Mouse (Mus musculus) ES-Bruce4 (cell line): ENCODE results near the gene Fam229a. TPM values are rescaled to one million over a fixed set of nuclear protein-coding genes. Genes with fewer than 3 reads are reported as not detected.

Experiments
- H3K27ac ChIP-seq: 2 replicates; pipeline ENCODE4 v1.5.1; 2012; ENCODE audit warnings: low read length, inconsistent platforms; ENCODE audit not compliant: insufficient read depth
- H3K27me3 ChIP-seq: 2 replicates; pipeline ENCODE4 v1.6.1; 2012; ENCODE audit warnings: mild to moderate bottlenecking, low read length, inconsistent platforms; ENCODE audit not compliant: control insufficient read depth, poor library complexity, insufficient read depth, severe bottlenecking
- H3K36me3 ChIP-seq: 2 replicates; pipeline ENCODE4 v1.6.1; 2012; ENCODE audit warnings: inconsistent platforms, mild to moderate bottlenecking, low read length, moderate library complexity; ENCODE audit not compliant: control insufficient read depth, poor library complexity, insufficient read depth, severe bottlenecking
- H3K4me1 ChIP-seq: one replicate; pipeline ENCODE4 v1.8.1; 2011; ENCODE audit warnings: low read length; ENCODE audit not compliant: control insufficient read depth, insufficient read depth
- H3K4me3 ChIP-seq: 2 replicates; pipeline ENCODE4 v1.5.1; 2011; ENCODE audit warnings: low read depth, mild to moderate bottlenecking, low read length
- H3K9ac ChIP-seq: 2 replicates; pipeline ENCODE4 v1.6.1; 2012; ENCODE audit warnings: low read depth, mild to moderate bottlenecking, inconsistent platforms; ENCODE audit not compliant: poor library complexity, severe bottlenecking
- H3K9me3 ChIP-seq: replicated peaks from 2 replicates; pipeline ENCODE4 v1.6.1; 2012; ENCODE audit warnings: mild to moderate bottlenecking, low read length, inconsistent platforms; ENCODE audit not compliant: control insufficient read depth, poor library complexity, insufficient read depth, severe bottlenecking
- CTCF ChIP-seq: IDR thresholded peaks from one replicate; pipeline ENCODE4 v1.8.1; 2011; ENCODE audit warnings: low read depth, low read length
- EP300 ChIP-seq: IDR thresholded peaks from 2 replicates; pipeline ENCODE4 v1.6.1; 2011; ENCODE audit warnings: low read depth, low read length; ENCODE audit not compliant: insufficient read depth
- POLR2A ChIP-seq: IDR thresholded peaks from one replicate; pipeline ENCODE4 v1.8.1; 2011; ENCODE audit warnings: low read length; ENCODE audit not compliant: insufficient read depth
- polyA plus RNA-seq: library from polyadenylated mRNA; stranded (reverse); fragments of >200 nt; gene quantifications from 2 replicates; pipeline ENCODE4 v1.2.4, GENCODE M21; 2011; ENCODE audit warnings: low read depth; ENCODE audit not compliant: missing spikeins, insufficient read depth, insufficient read length

Fam229a gene
- polyA plus RNA-seq, result not detected in 2 replicates

DNA sequence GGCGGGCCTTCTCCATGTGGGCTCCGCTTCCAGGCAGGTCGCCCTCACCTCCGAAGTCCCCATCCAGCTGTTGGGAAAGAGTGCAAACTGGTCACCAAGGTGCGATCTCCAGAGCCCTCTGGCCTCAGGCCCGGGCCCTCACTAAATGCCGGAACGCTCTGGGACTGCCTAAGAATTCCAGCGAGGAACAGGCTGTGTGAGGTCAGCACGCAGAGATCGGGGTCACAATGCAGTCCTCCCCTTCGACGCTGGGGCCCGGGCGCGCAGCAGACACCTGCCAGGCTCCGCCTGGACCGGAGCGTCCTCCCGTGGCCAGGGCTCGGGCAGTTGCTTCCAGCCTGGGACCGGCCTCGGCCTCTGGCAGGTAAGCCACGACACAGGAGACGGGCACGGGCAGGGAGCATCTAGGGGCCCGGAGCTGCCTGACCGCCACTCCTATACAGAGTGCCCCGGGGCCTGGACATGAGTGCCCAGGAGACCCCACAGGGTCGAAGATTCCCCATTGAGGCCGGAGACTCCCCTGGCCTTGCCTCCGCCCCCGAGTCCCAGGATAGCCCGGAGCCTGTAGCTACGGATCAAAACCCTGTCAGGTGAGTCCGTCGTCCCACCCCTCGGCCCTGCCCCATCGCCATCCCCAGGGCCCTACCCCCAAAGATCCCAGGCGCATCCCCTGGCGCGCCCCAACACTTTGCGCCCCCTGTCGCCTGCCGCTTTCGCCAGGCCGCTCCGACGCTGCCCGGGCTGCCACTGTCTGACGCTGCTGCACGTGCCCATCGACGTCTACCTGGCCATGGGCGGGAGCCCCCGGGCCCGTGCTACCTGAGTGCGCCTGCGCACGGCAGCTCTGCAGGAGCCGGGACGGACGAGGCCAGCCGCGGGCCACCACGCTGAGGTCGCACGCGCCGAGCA, at the start of gene Fam229a, which contains the start of gene Tssk3:
Gene Fam229a (plus strand): TSS at position 219 of the 909 bp plus-strand sequence.
Gene Tssk3 (minus strand): TSS at position 51 of the 909 bp plus-strand sequence.
- no peak within 1 kb of the TSS for H3K27ac ChIP-seq
- H3K9ac ChIP-seq, result peak within 1 kb of the TSS; percentile 27
- peak within 1 kb of the TSS; percentile 27 for H3K4me3 ChIP-seq
- no peaks in the 10 kb centered on the region for H3K27me3 ChIP-seq
- no peak for TF ChIP-seq EP300
- peaks cover 11% of the 10 kb centered on the region for H3K36me3 ChIP-seq
- H3K9me3 ChIP-seq, result no peaks in the 10 kb centered on the region
- H3K4me1 ChIP-seq, result peaks cover 2% of the 10 kb centered on the region

- H3K27ac ChIP-seq, result no peak overlapping the region
- no peak overlapping the region for H3K9ac ChIP-seq
- H3K9me3 ChIP-seq, result no peaks in the 10 kb centered on the region
- no peaks in the 10 kb centered on the region for H3K4me1 ChIP-seq
- TF ChIP-seq EP300, result no peak
- no peak for TF ChIP-seq POLR2A
- no peak for TF ChIP-seq CTCF
- H3K4me3 ChIP-seq, result no peak overlapping the region
- H3K36me3 ChIP-seq, result no peaks in the 10 kb centered on the region
- H3K27me3 ChIP-seq, result no peaks in the 10 kb centered on the region
Measured at GRCm38 (mm10) chr4:129447360-129447759, 43.6 kb upstream of the Fam229a start.

DNA sequence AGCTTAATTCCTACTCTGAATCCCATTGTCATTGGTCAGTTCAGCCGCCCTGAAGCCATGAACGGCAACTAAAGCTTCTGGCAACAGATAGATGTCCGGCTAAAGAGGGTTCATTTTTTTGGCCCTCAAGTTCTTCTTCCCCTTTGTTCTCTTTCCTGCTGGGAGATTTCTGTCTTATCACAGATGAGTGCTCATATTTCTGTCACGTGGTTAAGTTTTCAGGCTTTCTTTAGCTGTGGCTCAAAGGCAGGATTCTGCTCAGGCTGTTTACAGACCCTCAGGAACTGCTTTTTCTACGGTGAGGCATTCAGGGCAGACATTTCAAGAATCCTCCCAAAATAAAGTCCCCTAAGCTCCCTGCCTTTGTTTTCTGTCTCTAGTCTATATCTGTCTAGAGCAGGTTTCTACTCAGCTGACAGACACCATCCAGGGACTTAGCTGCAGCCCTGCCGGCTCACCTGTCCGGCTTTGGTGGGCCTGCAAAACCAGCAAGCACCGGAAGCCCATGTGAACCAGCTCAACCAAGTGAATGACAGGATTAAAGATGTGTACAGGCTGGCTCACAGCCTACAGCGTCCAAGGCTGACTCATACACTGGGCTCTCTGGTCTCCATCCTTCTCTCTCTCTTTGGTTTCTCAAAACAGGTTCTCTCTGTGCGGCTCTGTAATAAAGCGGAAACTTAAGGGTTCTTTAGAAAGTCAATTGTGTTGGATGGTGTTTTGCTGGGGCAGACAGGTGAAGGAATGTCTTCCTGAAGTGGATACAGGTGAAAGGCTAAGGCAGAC, 43.0 kb upstream of the Fam229a start:
- Histone ChIP-seq H3K4me3 (no peak overlapping the region), H3K36me3 (no peaks in the 10 kb centered on the region), H3K9me3 (no peaks in the 10 kb centered on the region), H3K27me3 (no peaks in the 10 kb centered on the region), H3K4me1 (no peaks in the 10 kb centered on the region), H3K27ac (no peak overlapping the region), H3K9ac (no peak overlapping the region)
- TF ChIP-seq CTCF (no peak), POLR2A (no peak), EP300 (no peak)

DNA sequence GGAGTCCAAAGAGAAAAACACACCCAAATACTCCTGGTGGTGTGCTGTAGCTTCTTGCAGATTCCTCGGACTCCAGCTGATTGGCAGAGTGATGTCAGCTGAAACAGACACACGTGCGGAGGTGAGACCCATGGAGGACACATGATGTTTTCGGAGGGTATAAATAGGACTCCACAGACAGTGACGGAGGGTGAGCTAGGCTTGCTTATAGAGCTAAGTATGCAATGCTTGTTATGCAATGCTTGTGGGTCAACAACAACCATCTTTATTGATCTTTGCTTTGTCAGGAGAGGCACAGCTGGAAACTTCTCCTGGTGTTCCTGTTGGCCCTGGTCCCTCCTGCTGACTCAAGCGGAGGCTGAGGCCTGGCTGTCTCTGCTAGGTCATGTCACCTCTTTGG, 42.3 kb upstream of the Fam229a start:
- TF ChIP-seq CTCF (no peak), POLR2A (no peak), EP300 (no peak)
- H3K4me3 ChIP-seq, result no peak overlapping the region
- no peak overlapping the region for H3K9ac ChIP-seq
- no peaks in the 10 kb centered on the region for H3K36me3 ChIP-seq
- no peaks in the 10 kb centered on the region for H3K27me3 ChIP-seq
- no peaks in the 10 kb centered on the region for H3K9me3 ChIP-seq
- no peak overlapping the region for H3K27ac ChIP-seq
- no peaks in the 10 kb centered on the region for H3K4me1 ChIP-seq

- Histone ChIP-seq H3K36me3 (no peaks in the 10 kb centered on the region), H3K4me3 (no peak overlapping the region), H3K9ac (no peak overlapping the region), H3K9me3 (no peaks in the 10 kb centered on the region), H3K27ac (no peak overlapping the region), H3K27me3 (no peaks in the 10 kb centered on the region), H3K4me1 (no peaks in the 10 kb centered on the region)
- TF ChIP-seq EP300, result no peak
- TF ChIP-seq CTCF, result no peak
- TF ChIP-seq POLR2A, result no peak
Measured at GRCm38 (mm10) chr4:129450851-129451250, 40.1 kb upstream of the Fam229a start.
